Mouse (Mus musculus) right cerebral cortex, postnatal 10 days (tissue): Measurements from ENCODE around the gene Olfr60.

Experiments
- DNase-seq, 2 experiments: peaks; one replicate each; pipeline ENCODE4 v3.0.0; 2021; ENCODE audit warnings: low spot score in 2 of 2

Gene Olfr60

DNA sequence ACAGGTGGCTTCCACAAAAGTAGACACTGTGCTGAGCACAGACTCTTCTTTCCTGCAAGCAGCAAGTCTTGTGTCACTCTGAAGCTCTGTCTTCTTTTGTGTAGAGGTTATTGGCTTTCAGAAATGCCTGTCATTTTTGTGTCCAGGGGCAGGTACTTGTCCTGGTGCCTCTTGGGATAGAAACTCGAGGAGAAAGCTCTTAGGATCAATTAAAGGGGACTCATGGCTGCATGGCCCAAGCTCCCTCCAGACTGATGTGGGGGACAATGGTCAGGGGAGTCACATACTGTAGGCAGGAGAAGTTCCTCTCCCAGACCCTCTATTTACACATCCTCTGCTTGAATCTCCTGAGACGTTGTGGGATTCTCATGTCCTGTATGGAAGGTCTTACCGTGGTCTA, at the start of gene Olfr60:
TSS of gene Olfr60 (minus strand) at position 101 of the 400 bp plus-strand sequence.
- no peak for DNase-seq

DNA sequence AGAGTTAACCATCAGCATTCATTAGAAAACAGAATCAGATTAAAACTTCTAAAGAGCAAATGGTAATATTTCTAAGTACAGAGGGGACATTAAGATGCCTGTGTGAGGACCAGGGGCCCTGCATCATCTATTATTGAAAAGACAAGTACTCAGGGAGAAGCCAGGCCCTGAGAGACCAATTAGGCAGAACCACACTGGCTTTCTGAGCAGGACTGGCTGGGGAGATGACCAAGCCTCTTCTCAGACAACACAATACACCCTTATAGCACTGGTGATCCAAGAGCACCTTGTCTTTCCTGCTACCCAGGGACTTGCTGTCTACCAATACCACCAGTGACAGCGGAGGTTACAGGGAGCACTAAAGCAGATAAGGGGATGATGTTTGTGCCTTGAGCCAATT, 41.3 kb upstream of the Olfr60 start, which contains the start of gene Olfr531:
TSS of gene Olfr531 (minus strand) at position 101 of the 400 bp plus-strand sequence.
- no peak for DNase-seq

DNA sequence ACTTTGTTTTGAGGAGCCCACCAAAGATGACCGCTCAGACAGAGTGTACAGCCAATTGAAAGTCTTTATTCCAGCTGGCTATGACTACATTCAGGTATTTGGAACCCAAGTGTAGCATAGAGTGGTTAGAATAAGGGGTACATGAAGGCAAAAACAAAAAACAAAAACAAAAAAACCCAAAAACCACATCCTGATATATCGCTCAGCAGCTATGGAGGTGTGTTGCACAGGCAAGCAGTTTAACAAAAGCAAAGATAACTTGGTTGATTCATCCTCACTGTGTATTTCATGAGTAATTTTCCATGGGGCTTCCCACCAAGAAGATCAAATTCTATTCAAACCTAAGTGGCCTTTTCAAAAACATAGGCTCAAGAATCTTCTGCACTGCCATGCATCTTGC, 15.4 kb upstream of the Olfr60 start:
- DNase-seq: no peak

DNA sequence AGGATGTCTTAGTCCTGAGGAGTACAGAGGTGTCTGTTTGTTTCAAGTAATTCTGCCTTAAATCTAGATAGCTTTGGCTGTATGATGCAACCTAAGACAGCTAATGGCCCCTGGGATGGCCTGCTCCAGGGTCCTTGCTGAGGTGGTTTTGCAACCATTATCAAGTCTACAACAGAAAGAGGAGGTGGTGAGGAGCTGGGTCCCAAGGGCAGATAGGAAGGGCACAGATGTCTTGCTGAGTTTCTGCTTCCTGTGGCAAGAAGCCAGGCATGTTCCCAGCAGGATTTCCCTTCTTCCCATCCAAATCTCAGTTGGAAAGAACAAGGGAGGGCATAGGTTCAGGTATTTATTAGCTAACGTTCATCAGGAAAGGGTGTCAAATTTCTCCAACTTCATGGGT, 14.8 kb upstream of the Olfr60 start, which contains the start of gene Olfr530:
TSS of gene Olfr530 (minus strand) at position 101 of the 400 bp plus-strand sequence.
- no peak for DNase-seq

DNA sequence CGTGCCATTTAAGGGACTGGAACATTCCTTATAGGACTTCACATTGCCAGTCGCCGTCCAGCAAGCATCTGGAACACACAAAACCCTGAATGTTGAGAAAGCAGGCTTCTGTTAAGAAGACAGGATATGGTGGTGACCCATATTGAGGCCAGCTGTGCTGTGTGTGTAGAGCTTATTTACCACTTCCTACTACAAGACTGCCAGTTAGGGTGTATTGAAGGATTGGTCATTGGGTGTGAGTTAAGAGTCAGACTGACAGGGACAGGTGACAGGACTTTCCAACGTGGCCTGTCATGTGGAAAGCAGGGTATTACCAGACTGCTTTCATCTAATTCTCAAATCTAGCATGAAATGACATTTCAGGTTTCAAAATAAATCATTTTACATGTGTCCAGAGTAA, 12.8 kb upstream of the Olfr60 start:
- no peak for DNase-seq

DNA sequence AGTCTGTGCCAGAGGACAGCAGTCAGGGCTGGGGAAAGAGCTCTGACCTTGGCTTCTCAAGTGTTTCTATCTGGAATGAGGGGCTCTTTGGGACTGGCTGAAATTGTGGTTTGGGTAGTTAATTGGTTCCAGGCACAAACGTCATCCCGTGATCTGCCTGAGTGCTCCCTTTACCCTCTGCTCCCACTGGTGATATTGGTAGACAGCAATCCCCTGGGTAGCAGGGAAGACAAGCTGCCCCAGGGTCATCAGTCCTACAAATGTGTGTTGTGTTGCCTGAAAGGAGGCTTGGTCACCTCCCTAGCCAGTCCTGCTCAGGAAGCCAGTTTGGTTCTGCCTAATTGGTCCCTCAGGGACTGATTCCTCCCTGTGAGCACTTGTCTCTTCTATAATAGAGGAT, 27.8 kb downstream of the Olfr60 start, which contains the start of gene Olfr527:
TSS of gene Olfr527 (plus strand) at position 301 of the 400 bp plus-strand sequence.
- DNase-seq: no peak

DNA sequence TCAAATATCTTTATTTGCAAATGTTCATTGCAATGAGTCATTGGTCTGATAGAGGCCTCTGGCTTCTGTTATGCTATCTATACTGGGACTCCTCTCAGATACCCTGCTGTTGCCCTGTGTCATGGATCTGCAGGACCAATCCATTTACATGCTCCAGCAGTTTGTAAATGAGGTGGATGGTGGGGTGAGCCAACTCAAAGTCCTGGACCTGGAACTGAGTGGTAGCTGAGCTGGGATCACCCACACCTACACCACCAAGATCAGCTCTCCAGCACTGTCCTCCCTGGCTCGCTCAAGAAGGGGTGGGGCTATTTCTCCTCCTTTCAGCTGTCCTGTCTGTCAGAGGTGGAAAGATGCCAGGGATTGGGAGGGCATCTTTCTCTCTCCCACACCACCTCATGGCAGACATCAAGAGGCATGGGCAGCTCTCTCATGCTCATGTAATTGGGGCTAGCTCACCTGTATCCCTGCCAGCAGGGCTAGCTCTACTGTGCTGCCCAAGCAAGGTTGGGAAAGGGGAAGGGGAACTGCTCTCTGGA, 31.6 kb downstream of the Olfr60 start:
- no peak for DNase-seq

DNA sequence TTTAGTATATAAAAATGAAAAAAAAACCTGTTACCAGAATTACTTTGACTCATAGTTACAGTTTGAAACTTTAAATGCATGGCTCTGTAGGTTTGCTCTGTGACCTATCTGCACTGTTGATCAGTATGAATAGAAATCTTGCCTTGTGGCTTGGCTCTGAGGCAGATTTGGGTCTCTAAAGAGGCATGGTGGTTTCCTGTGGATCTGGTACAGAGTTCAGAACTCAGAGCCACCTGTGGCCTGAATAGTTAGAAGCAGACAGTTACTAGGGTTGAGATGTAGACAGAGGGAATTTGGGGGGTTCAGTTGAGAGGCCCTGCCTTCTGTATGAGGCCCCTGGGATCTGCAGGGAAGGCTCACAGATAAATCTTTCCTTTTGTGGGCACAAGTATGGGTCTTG, 40.3 kb downstream of the Olfr60 start:
- DNase-seq: no peak

DNA sequence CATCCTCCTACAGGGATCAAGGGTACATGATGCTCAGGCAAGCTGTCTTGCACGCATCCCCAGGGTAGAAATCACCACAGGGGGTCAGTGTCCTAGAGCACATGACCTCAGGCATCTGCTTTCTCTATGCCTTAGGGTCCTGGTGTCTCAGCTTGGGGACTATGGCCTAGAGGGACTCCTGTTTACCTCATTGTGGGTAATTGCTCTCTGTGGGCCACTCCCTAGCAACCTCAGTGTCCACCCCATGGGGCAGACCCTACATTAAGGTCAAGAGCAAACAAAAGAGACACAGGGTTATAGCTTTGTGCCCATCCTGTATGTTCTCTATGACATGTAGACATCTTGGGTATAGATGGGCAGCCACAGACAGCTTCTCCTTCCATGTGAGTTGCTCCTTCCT, 40.9 kb downstream of the Olfr60 start, which contains the start of gene Olfr525:
TSS of gene Olfr525 (plus strand) at position 301 of the 400 bp plus-strand sequence.
- no peak for DNase-seq

DNA sequence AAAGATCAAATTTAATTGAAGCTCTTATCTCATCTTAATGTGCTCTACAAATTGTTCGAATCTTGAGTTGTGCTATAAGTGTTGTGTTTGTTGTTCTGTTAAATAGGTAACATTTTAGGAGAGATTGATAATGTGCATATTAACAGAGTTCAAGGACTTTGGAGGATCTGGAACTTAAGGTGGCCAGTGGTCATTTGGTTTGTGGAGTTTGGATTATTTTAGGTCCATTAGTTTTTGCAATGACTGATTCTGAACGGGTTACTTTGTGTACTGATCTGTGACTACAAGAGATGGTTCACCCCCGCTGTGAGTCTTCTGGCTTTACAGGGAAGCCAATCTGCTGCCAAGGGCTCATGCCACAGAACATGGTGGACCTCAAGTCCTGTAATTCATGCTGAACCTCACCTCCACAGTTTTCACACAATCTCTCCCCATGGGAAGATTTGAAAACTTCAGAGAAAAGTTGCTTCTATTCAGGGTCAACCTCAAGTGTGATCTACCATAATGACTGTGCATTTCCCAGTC, 41.5 kb downstream of the Olfr60 start:
- DNase-seq: no peak

DNA sequence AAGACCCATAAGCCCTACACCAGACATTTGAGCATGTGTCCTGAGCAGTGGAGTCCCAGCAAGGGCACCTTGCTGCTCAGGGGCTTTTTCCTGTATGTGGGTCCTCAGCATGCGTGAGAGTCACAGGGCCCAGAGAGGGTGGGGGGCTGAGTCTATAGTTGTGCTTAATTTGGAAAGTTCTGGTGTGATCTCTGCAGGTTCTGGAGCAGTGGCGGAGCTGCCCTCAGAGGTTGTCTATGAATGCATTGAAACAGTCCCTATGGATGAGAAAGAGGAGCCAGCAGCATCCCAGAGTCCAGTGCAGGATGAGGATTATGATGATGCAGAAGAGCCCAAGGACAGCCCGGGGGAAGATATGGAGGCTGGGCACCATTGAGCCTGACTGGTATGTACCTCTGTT, 62.1 kb downstream of the Olfr60 start:
- no peak for DNase-seq

DNA sequence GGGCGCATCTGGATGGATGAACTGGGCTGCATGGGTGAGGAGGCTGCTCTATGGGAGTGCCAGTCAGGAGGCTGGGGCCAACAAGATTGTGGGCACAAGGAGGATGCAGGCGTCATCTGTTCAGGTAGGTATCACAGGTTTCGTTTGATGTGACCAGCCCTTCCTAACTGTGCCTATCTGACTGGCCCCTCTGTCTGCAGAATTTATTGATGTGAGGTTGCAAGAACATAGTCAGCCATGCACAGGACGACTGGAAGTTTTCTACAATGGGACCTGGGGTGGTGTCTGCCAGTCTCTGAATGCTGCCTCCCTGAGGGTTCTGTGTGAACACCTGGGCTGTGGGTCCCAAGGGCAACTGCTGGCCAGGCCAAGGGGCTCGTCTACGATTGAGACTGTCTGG, 64.6 kb downstream of the Olfr60 start:
- DNase-seq: no peak

DNA sequence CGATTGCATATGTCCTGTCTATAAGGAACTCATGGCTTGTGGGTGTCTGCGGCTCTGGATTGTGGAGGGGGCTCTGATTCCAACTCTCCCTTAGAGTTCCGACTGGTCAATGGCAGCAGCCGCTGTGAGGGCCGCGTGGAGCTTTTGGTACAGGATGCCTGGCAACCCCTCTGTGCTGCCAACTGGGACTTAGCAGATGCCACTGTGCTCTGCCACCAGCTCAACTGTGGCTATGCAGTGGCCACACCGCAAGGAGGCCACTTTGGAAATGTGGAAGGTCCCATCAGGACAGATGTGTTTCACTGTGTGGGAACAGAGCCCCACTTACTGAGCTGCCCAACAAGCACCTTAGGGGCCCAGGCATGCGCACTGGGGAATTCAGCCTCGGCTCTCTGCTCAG, 65.7 kb downstream of the Olfr60 start:
- no peak for DNase-seq
